Mouse (Mus musculus) testis, adult 2 months (tissue): ENCODE results near the gene Zfp775. TPM values are rescaled to one million over a fixed set of nuclear protein-coding genes. Genes with fewer than 3 reads are reported as not detected.
A peak's percentile ranks its signal among the peaks of the same experiment; 100 is the strongest.

Experiments
- H3K27ac ChIP-seq: fragments of 200-500 bp; 2 replicates; pipeline ENCODE4 v1.5.1; 2012; ENCODE audit warnings: low read depth, low read length; ENCODE audit not compliant: control insufficient read depth, insufficient read depth
- H3K27me3 ChIP-seq: fragments of 200-500 bp; 2 replicates; pipeline ENCODE4 v1.6.1; 2012; ENCODE audit warnings: mild to moderate bottlenecking, low read length, moderate library complexity; ENCODE audit not compliant: control insufficient read depth, insufficient read depth
- H3K36me3 ChIP-seq: fragments of 200-500 bp; 2 replicates; pipeline ENCODE4 v1.6.1; 2012; ENCODE audit warnings: mild to moderate bottlenecking, low read length; ENCODE audit not compliant: control insufficient read depth, insufficient read depth
- H3K4me1 ChIP-seq: fragments of 200-500 bp; 2 replicates; pipeline ENCODE4 v1.6.1; 2012; ENCODE audit warnings: low read length; ENCODE audit not compliant: control insufficient read depth, insufficient read depth
- H3K4me3 ChIP-seq: fragments of 200-500 bp; 2 replicates; pipeline ENCODE4 v1.5.1; 2012; ENCODE audit warnings: low read depth, mild to moderate bottlenecking, low read length, moderate library complexity, mixed read lengths; ENCODE audit not compliant: control insufficient read depth
- CTCF ChIP-seq: fragments of 200-500 bp; IDR thresholded peaks from 2 replicates; pipeline ENCODE4 v1.5.1; 2012; ENCODE audit warnings: low read depth, mild to moderate bottlenecking, inconsistent platforms, low read length, moderate library complexity; ENCODE audit not compliant: control insufficient read depth, insufficient read depth, insufficient replicate concordance
- POLR2A ChIP-seq: fragments of 200-500 bp; IDR thresholded peaks from 2 replicates; pipeline ENCODE4 v1.6.1; 2012; ENCODE audit warnings: low read depth, mild to moderate bottlenecking, inconsistent platforms, low read length, moderate library complexity; ENCODE audit not compliant: control insufficient read depth
- polyA plus RNA-seq: library from polyadenylated mRNA; depleted of rRNA; stranded (reverse); fragments of >200 nt; gene quantifications from 2 replicates; pipeline ENCODE4 v1.2.3, GENCODE M21; 2012

The Zfp775 gene
- polyA plus RNA-seq, 1 experiment: 1.8 TPM

DNA sequence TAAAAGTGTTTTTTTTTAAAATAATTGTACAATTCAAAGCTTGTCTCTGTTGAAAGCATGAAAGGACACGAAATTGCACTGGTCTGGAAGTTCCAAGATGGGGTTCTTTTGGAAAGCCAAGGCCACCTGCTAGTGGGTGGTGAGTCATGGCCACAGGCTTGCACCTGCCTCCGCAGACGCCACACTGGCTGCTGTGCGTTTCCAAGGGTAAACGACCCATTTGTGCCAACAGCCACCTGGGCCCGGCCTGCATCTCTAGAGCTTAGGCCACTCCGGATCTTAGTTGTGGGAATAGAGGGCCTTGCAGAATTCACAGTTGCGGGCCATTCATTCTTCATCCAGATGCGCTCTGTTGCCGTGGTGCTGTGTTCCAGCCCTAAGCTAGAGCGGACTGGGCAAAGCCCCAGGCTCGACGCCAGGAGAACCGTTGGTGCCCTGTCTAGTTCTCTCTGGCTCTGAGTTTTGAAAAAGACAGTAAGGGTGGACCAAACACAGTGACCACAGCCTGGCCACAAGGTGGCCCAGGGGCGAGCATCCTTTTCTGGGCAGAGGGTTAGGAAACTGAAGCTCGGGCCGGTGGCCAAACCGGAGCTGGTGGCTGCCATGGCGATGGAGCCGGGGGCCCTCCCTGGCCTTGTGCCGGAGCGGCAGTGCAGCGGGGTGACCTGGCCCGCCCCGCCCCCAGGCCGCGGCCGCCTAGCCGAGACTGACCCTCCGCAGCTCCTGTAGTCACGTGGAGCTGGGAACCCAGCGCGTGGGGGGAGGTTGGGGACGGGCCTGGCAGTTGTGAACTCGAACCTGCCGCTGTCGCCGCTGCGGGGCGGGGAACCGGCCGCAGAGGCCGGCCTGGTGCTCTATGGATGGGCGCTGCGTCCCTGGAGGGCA lies 8.5 kb upstream of the Zfp775 start, which contains the start of the genes Repin1 and Gm44965:
Gene Repin1 (plus strand): TSS at position 726 of the 885 bp plus-strand sequence.
Gene Gm44965 (plus strand): TSS at position 784 of the 885 bp plus-strand sequence.
- TF ChIP-seq POLR2A (peak; percentile 72), CTCF (no peak; the same call in 1 of the 2 replicates)
- H3K4me1 ChIP-seq: peaks cover 25% of the 10 kb centered on the region
- H3K36me3 ChIP-seq: no peaks in the 10 kb centered on the region
- H3K27ac ChIP-seq: peak within 1 kb of the TSS; percentile 98
- H3K4me3 ChIP-seq: peak within 1 kb of the TSS; percentile 93
- no peaks in the 10 kb centered on the region for H3K27me3 ChIP-seq

DNA sequence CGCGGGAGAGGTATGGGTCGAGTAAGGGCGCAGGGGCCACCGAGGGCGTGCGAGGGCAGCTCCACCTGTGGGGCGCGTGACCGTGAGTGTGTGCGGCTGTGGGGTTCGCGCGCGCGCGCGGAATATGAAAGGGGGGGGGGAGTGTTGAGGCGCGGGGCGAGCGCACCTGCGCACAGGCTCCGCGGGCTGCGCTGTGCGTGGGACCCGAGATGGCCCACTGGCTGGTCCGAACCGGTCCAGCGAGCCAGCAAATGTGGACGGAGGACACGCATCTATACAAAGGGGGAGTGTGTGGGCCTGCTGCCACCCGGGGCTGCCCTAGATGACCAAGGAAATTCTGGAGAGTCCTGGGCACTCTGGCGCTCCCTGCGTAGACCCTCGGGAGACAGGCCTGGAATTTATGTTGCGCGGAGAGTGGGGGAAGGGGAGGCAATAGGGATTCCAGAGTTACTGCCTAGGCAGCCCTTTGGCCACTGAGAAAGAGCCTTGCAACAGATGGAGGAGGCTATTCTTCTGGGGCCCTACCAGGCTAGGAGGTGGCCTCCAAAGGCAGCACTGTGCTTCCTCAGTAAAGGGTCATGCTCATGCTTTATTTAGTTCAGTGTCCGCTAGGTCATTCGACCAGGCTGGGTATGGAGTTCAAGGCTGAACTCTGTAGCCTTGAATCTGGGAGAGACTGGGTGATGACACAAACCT lies 7.7 kb upstream of the Zfp775 start:
- Histone ChIP-seq H3K27ac (peak overlapping the region; percentile 98), H3K36me3 (no peaks in the 10 kb centered on the region), H3K27me3 (no peaks in the 10 kb centered on the region), H3K4me3 (peak overlapping the region; percentile 93), H3K4me1 (peaks cover 25% of the 10 kb centered on the region)
- no peak for TF ChIP-seq CTCF
- TF ChIP-seq POLR2A: peak; percentile 10; the same call in 1 of the 2 replicates

DNA sequence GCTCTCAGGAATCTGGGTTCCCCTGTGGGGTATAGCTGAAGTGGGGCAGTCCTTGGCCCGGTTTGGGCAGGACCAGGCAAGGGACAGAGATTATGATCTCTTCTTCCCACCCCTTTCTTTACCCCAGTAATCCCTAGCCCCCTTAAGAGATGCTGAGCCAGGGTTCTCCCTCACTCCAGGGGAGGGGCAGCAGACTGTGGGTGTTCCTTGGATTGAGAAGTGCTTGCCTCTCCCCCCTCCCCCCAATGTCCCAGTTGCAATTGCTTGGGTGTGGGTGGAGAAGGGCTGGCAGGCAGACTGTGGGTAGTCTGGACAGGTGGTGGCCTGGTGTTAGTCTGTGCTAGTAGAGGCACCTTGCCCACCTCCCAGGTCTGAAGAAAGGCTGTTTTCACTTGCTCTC lies 6.6 kb upstream of the Zfp775 start:
- Histone ChIP-seq H3K4me3 (peak overlapping the region; percentile 14; the same call in 1 of the 2 replicates), H3K4me1 (peaks cover 25% of the 10 kb centered on the region), H3K36me3 (no peaks in the 10 kb centered on the region), H3K27ac (no peak overlapping the region), H3K27me3 (no peaks in the 10 kb centered on the region)
- TF ChIP-seq CTCF (no peak), POLR2A (no peak)

DNA sequence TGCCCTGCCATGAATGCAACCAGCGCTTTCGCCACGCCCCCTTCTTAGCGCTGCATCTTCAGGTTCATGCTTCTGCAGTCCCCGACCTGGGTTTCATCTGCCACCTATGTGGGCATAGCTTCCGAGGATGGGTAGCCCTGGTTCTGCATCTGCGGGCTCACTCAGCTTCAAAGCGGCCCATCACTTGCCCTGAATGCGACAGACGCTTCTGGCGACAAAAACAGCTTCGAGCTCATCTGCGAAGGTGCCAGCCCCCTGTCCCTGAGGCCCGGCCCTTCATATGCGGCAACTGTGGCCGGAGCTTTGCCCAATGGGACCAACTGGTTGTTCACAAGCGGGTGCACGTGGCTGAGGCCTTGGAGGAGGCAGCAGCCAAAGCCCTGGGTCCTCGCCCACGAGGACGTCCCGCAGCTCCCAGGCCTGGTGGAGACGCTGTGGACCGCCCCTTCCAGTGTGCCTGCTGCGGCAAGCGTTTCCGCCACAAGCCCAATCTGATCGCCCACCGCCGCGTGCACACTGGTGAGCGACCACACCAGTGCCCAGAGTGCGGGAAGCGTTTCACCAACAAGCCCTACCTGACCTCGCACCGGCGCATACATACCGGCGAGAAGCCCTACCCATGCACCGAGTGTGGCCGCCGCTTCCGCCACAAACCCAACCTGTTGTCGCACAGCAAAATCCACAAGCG lies 5.2 kb upstream of the Zfp775 start:
- Histone ChIP-seq H3K27ac (no peak overlapping the region), H3K4me3 (peak overlapping the region; percentile 53), H3K27me3 (no peaks in the 10 kb centered on the region), H3K36me3 (no peaks in the 10 kb centered on the region), H3K4me1 (peaks cover 29% of the 10 kb centered on the region)
- TF ChIP-seq CTCF (no peak), POLR2A (no peak)

- Histone ChIP-seq H3K4me1 (peaks cover 31% of the 10 kb centered on the region), H3K4me3 (peak overlapping the region; percentile 53), H3K27me3 (no peaks in the 10 kb centered on the region), H3K36me3 (no peaks in the 10 kb centered on the region), H3K27ac (no peak overlapping the region)
- no peak for TF ChIP-seq CTCF
These were observed 4.6 kb upstream of the Zfp775 start for GRCm38 (mm10) chr6:48597233-48597625.

DNA sequence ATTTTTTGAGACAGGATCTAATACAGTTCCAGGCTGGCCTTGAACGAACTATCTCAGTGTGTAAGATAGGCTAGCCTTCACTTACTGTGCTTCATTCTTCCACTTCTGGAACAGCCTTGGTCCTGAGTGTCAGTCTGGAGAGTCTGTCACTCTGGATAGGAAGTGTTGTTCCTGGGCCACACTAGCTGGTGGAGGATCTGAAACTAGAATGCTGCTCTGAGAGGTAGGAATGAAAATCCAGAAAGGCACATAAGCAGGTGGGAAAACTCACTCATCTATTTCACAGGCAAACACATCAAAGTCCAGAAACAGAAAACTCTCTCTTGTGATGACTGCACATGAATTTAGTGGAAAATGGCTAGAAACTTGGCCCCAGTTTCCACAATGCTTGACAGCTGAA lies 1.3 kb upstream of the Zfp775 start:
- no peaks in the 10 kb centered on the region for H3K36me3 ChIP-seq
- no peak for TF ChIP-seq CTCF
- TF ChIP-seq POLR2A: no peak
- no peak overlapping the region for H3K27ac ChIP-seq

More for the DNA sequence above, 1.3 kb upstream of the Zfp775 start:
- Histone ChIP-seq H3K4me1 (peaks cover 19% of the 10 kb centered on the region), H3K4me3 (no peak overlapping the region), H3K27me3 (no peaks in the 10 kb centered on the region)
